Mouse (Mus musculus) embryonic facial prominence, embryonic 14.5 days (tissue): Measurements from ENCODE around the gene Wnk1. TPM values are rescaled to one million over a fixed set of nuclear protein-coding genes. Genes with fewer than 3 reads are reported as not detected.

Experiments used
- ATAC-seq: fragments of 200-750 bp; cut with Nextera tagmentation; 2 replicates; pipeline ENCODE4 v1.8.0; 2017; ENCODE audit warnings: low read depth, moderate number of reproducible peaks, moderate TSS enrichment
- DNase-seq: peaks from one replicate; pipeline ENCODE4 v3.0.0-alpha.2; 2015; ENCODE audit warnings: low spot score
- H3K27ac ChIP-seq: fragments of 300-500 bp; sonication (generic); replicated peaks from 2 replicates; pipeline ENCODE4 v1.5.1; 2014; ENCODE audit warnings: low read depth, mild to moderate bottlenecking, low read length, moderate library complexity
- H3K27me3 ChIP-seq: fragments of 300-500 bp; sonication (generic); replicated peaks from 2 replicates; pipeline ENCODE4 v1.6.1; 2014; ENCODE audit warnings: low read length; ENCODE audit not compliant: control insufficient read depth, insufficient read depth
- H3K36me3 ChIP-seq: fragments of 300-500 bp; sonication (generic); 2 replicates; pipeline ENCODE4 v1.6.1; 2014; ENCODE audit warnings: low read length, mixed read lengths; ENCODE audit not compliant: control insufficient read depth, insufficient read depth
- H3K4me1 ChIP-seq: fragments of 300-500 bp; sonication (generic); 2 replicates; pipeline ENCODE4 v1.6.1; 2014; ENCODE audit warnings: antibody characterized with exemption, low read length; ENCODE audit not compliant: control insufficient read depth, insufficient read depth
- H3K4me2 ChIP-seq: fragments of 300-500 bp; sonication (generic); 2 replicates; pipeline ENCODE4 v1.6.1; 2014; ENCODE audit warnings: low read depth, mild to moderate bottlenecking, low read length, moderate library complexity, mixed read lengths
- H3K4me3 ChIP-seq: fragments of 300-500 bp; sonication (generic); 2 replicates; pipeline ENCODE4 v1.5.1; 2014; ENCODE audit warnings: low read depth, mild to moderate bottlenecking, low read length
- H3K9ac ChIP-seq: fragments of 300-500 bp; sonication (generic); 2 replicates; pipeline ENCODE4 v1.6.1; 2014; ENCODE audit warnings: low read depth, mild to moderate bottlenecking, low read length, moderate library complexity, mixed read lengths
- H3K9me3 ChIP-seq: fragments of 300-500 bp; sonication (generic); 2 replicates; pipeline ENCODE4 v1.6.1; 2016; ENCODE audit warnings: low read length; ENCODE audit not compliant: control insufficient read depth
- WGBS: fragments of 180-500 bp; shearing (Covaris S2); extraction: QIAGEN DNeasy Blood & Tissue Kit; methylation state at CpG from one replicate; pipeline ENCODE4 v1.1.7; 2014; 5-methylcytosine and 5-hydroxymethylcytosine counted together
- polyA plus RNA-seq: library from polyadenylated mRNA; unstranded; fragments of >200 nt; fragmentation: Nextera tagmentation; extraction: Ambion mirVana; gene quantifications from 2 replicates; pipeline ENCODE4 v1.2.1, GENCODE M21; 2014

The Wnk1 gene
- polyA plus RNA-seq, 1 experiment from 2014 or later, result 83.9 TPM

DNA sequence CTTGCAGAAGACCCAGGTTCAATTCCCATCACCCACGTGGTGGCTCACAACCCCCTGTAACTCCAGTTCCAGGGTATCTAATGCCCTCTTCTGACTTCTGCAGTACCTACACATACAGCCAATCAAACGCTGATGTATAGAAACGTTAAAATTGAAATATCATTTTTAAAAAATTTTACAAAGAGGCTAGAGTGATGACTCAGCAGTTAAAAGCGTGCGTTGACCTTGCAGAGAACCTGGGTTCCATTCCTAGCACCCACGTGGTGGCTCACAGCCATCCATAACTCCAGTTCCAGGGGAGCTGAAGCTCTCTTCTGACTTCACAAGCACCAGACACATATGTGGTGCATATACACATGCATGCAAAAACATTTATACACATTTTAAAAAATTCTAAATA lies 15.9 kb upstream of the Wnk1 start:
- Histone ChIP-seq H3K4me2 (no peak overlapping the region), H3K4me1 (no peaks in the 10 kb centered on the region), H3K27me3 (no peaks in the 10 kb centered on the region), H3K4me3 (no peak overlapping the region), H3K36me3 (no peaks in the 10 kb centered on the region), H3K9me3 (no peaks in the 10 kb centered on the region), H3K9ac (no peak overlapping the region), H3K27ac (no peak overlapping the region)
- ATAC-seq (no peak), DNase-seq (no peak)
- WGBS, result 83% methylated on average over 6 of the region's 6 CpGs

GRCm38 (mm10) chr6:120047705-120048292 lies 9.3 kb upstream of the Wnk1 start:
- no peak overlapping the region for H3K4me3 ChIP-seq
- ATAC-seq (no peak), DNase-seq (no peak)
- no peak overlapping the region for H3K4me2 ChIP-seq
- H3K27me3 ChIP-seq, result no peaks in the 10 kb centered on the region
- WGBS, result 67% methylated on average over 7 of the region's 7 CpGs
- no peaks in the 10 kb centered on the region for H3K4me1 ChIP-seq
- no peaks in the 10 kb centered on the region for H3K9me3 ChIP-seq
- no peak overlapping the region for H3K9ac ChIP-seq
- H3K36me3 ChIP-seq, result no peaks in the 10 kb centered on the region
- no peak overlapping the region for H3K27ac ChIP-seq

- DNase-seq (no peak), ATAC-seq (no peak)
- H3K36me3 ChIP-seq, result no peaks in the 10 kb centered on the region
- H3K9ac ChIP-seq, result no peak overlapping the region
- no peak overlapping the region for H3K4me3 ChIP-seq
- H3K27me3 ChIP-seq, result no peaks in the 10 kb centered on the region
- no peaks in the 10 kb centered on the region for H3K4me1 ChIP-seq
- H3K4me2 ChIP-seq, result no peak overlapping the region
- H3K9me3 ChIP-seq, result no peaks in the 10 kb centered on the region
- H3K27ac ChIP-seq, result no peak overlapping the region
- WGBS, result 52% methylated on average over 4 of the region's 4 CpGs
Observed at GRCm38 (mm10) chr6:120045406-120045805, 6.9 kb upstream of the Wnk1 start.

DNA sequence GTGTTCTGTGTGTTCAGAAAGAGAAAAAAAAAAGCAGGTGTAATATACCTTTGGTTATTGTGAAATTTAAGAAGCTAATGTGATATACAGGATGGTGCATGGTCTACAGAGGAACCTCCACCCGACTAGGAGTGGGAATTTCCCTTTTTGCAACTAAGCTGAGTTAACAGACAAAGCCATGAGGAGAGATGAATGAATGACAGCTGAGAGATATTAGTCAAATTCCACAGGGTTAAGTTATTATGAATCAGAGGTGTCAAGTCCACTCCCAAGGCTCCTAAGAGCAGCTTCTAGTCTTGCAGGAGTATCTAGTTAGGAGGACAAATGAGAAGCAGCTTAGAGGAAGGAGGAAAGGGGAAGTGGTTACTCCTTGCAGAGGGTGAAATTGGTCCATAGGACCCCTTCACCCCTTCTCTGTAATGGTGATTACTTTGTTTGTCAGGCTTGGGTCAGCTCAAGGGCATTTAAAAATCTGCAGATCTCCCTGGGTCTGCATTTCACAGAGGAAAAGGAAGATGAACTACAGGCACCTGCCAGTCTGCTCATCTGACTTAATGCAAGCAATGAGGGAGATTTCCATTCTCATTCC lies 4.3 kb upstream of the Wnk1 start:
- H3K27ac ChIP-seq, result no peak overlapping the region
- WGBS, result 53% methylated on average over 1 of the region's 1 CpGs
- H3K27me3 ChIP-seq, result no peaks in the 10 kb centered on the region
- no peak overlapping the region for H3K9ac ChIP-seq
- no peaks in the 10 kb centered on the region for H3K4me1 ChIP-seq
- H3K4me2 ChIP-seq, result no peak overlapping the region
- no peak for ATAC-seq
- no peaks in the 10 kb centered on the region for H3K36me3 ChIP-seq
- DNase-seq, result no peak
- H3K4me3 ChIP-seq, result no peak overlapping the region
- H3K9me3 ChIP-seq, result no peaks in the 10 kb centered on the region

DNA sequence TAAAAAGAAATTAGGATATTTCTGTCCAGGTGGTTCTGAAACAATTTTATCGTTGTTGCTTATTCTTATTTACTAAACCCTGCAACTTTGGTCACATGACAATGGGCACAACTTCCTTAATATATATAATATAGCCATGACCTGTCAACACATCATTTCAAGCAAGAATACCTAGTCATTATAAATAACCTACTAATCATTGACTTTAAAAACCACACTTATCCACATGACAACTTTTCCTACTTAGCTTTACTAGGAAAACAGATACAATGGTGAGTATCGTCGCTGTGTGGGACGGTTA lies 2.0 kb upstream of the Wnk1 start:
- no peaks in the 10 kb centered on the region for H3K27me3 ChIP-seq
- no peak overlapping the region for H3K27ac ChIP-seq
- H3K36me3 ChIP-seq, result no peaks in the 10 kb centered on the region
- 91% methylated on average over 4 of the region's 4 CpGs for WGBS
- ATAC-seq, result no peak
- no peak for DNase-seq
- H3K4me2 ChIP-seq, result no peak overlapping the region
- H3K9ac ChIP-seq, result no peak overlapping the region
- H3K9me3 ChIP-seq, result no peaks in the 10 kb centered on the region
- no peak overlapping the region for H3K4me3 ChIP-seq
- H3K4me1 ChIP-seq, result peaks cover 9% of the 10 kb centered on the region

- WGBS, result under 1% methylated on average over 24 of the region's 24 CpGs
- Histone ChIP-seq H3K4me2 (peak overlapping the region; percentile 89), H3K9ac (peak overlapping the region; percentile 43), H3K27me3 (no peaks in the 10 kb centered on the region), H3K36me3 (no peaks in the 10 kb centered on the region), H3K4me3 (peak overlapping the region; percentile 88), H3K27ac (peak overlapping the region; percentile 85), H3K9me3 (no peaks in the 10 kb centered on the region), H3K4me1 (peaks cover 13% of the 10 kb centered on the region)
- ATAC-seq (peak; percentile 34), DNase-seq (peak; percentile 97)
Observed at GRCm38 (mm10) chr6:120039668-120040556, 1.4 kb upstream of the Wnk1 start.

GRCm38 (mm10) chr6:120039256-120039563 lies 738 bp upstream of the Wnk1 start:
- no peaks in the 10 kb centered on the region for H3K27me3 ChIP-seq
- H3K9ac ChIP-seq, result peak overlapping the region; percentile 43
- peaks cover 14% of the 10 kb centered on the region for H3K4me1 ChIP-seq
- no peak for ATAC-seq
- DNase-seq, result peak; percentile 45
- peak overlapping the region; percentile 85 for H3K27ac ChIP-seq
- peak overlapping the region; percentile 89 for H3K4me2 ChIP-seq
- H3K4me3 ChIP-seq, result peak overlapping the region; percentile 88
- no peaks in the 10 kb centered on the region for H3K9me3 ChIP-seq
- WGBS, result 0% methylated on average over 9 of the region's 9 CpGs
- no peaks in the 10 kb centered on the region for H3K36me3 ChIP-seq

DNA sequence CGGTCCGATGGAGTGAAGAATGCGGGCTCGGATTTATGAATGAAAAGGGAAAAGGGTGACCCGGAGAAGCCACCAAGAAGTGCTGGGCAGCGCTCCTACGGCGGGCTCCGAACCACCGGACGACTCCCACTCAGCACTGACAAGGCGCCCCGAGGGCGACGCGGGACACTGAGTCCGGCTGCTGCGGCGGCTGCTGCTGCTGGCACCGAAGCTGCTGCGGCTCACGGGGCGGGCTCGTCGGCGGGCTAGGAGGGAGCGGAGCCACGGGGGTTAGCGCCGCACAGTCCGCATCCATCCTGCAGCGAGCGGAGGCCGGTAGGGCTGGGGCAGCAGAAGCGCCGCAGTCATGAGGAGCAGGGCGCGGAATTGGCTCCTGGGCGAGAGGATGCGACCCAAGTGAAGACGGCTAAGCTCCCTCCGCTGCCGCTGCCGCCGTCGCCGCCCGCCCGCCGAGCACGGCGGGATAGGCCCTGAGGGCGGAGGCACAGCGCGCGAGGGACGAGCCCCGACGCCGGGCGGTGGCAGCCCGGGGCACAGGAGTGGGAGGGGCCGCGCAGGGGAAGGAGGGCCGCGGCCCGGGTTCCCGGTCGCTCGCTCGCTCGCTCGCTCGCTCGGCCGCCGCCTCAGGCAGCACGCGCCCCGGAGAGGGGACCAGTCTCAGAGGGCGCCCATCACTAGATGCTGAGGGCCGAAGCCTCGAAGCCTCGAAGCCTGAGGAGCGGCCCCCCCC lies 671 bp downstream of the Wnk1 start:
- under 1% methylated on average over 22 of the region's 85 CpGs for WGBS
- Histone ChIP-seq H3K9ac (peak overlapping the region; percentile 81), H3K36me3 (peaks cover 11% of the 10 kb centered on the region), H3K4me2 (peak overlapping the region; percentile 88), H3K9me3 (no peaks in the 10 kb centered on the region), H3K4me1 (peaks cover 14% of the 10 kb centered on the region), H3K27ac (peak overlapping the region; percentile 98), H3K27me3 (no peaks in the 10 kb centered on the region), H3K4me3 (peak overlapping the region; percentile 88)
- ATAC-seq, result peak; percentile 66
- peak; percentile 84 for DNase-seq
